Mouse (Mus musculus) stomach, embryonic 15.5 days (tissue): ENCODE data around the gene Pcna. TPM values are rescaled to one million over a fixed set of nuclear protein-coding genes. Genes with fewer than 3 reads are reported as not detected.

Source experiments
- ATAC-seq: fragments of 200-750 bp; cut with Nextera tagmentation; 2 replicates; pipeline ENCODE4 v1.8.0; 2017; ENCODE audit warnings: low read depth, moderate number of reproducible peaks, moderate TSS enrichment; ENCODE audit not compliant: insufficient read depth, low FRiP score
- H3K27ac ChIP-seq: fragments of 300-500 bp; sonication (generic); 2 replicates; pipeline ENCODE4 v1.5.1; 2015; ENCODE audit warnings: mild to moderate bottlenecking, inconsistent platforms
- H3K27me3 ChIP-seq: fragments of 300-500 bp; sonication (generic); replicated peaks from 2 replicates; pipeline ENCODE4 v1.6.1; 2015; ENCODE audit warnings: inconsistent platforms
- H3K36me3 ChIP-seq: fragments of 300-500 bp; sonication (generic); 2 replicates; pipeline ENCODE4 v1.6.1; 2015; ENCODE audit warnings: inconsistent platforms
- H3K4me1 ChIP-seq: fragments of 300-500 bp; sonication (generic); 2 replicates; pipeline ENCODE4 v1.6.1; 2015; ENCODE audit warnings: inconsistent platforms
- H3K4me2 ChIP-seq: fragments of 300-500 bp; sonication (generic); 2 replicates; pipeline ENCODE4 v1.6.1; 2015; ENCODE audit warnings: mild to moderate bottlenecking, inconsistent platforms
- H3K4me3 ChIP-seq: fragments of 300-500 bp; sonication (generic); replicated peaks from 2 replicates; pipeline ENCODE4 v1.5.1; 2015; ENCODE audit warnings: inconsistent platforms
- H3K9ac ChIP-seq: fragments of 300-500 bp; sonication (generic); 2 replicates; pipeline ENCODE4 v1.6.1; 2015; ENCODE audit warnings: inconsistent platforms
- H3K9me3 ChIP-seq: fragments of 300-500 bp; sonication (generic); 2 replicates; pipeline ENCODE4 v1.6.1; 2016; ENCODE audit warnings: inconsistent platforms
- WGBS: fragments of 180-500 bp; shearing (Covaris S2); methylation state at CpG from one replicate; pipeline ENCODE4 v1.1.7; 2015; 5-methylcytosine and 5-hydroxymethylcytosine counted together
- polyA plus RNA-seq: library from polyadenylated mRNA; unstranded; fragments of >200 nt; fragmentation: Nextera tagmentation; extraction: Ambion mirVana; gene quantifications from 2 replicates; pipeline ENCODE4 v1.2.1, GENCODE M21; 2015

The Pcna gene
- polyA plus RNA-seq, 1 experiment from 2014 or later: 254 TPM

GRCm38 (mm10) chr2:132270331-132270951 is 17.3 kb upstream of the Pcna start:
- Histone ChIP-seq H3K4me2 (no peak overlapping the region), H3K4me1 (no peaks in the 10 kb centered on the region), H3K36me3 (no peaks in the 10 kb centered on the region), H3K9me3 (no peaks in the 10 kb centered on the region), H3K27me3 (no peaks in the 10 kb centered on the region), H3K4me3 (no peak overlapping the region), H3K9ac (no peak overlapping the region), H3K27ac (no peak overlapping the region)
- WGBS: 78% methylated on average over 2 of the region's 2 CpGs
- ATAC-seq: no peak

- no peaks in the 10 kb centered on the region for H3K36me3 ChIP-seq
- H3K27me3 ChIP-seq: no peaks in the 10 kb centered on the region
- H3K9ac ChIP-seq: no peak overlapping the region
- H3K27ac ChIP-seq: no peak overlapping the region
- H3K4me2 ChIP-seq: no peak overlapping the region
- H3K4me1 ChIP-seq: peaks cover 6% of the 10 kb centered on the region; the same call in 1 of the 2 replicates
- H3K4me3 ChIP-seq: no peak overlapping the region
- WGBS: 84% methylated on average over 3 of the region's 3 CpGs
- ATAC-seq: no peak; the same call in 1 of the 2 replicates
- no peaks in the 10 kb centered on the region for H3K9me3 ChIP-seq
Observed at GRCm38 (mm10) chr2:132269217-132269616, 16.1 kb upstream of the Pcna start.

- Histone ChIP-seq H3K27ac (no peak overlapping the region), H3K4me1 (peaks cover 12% of the 10 kb centered on the region; the same call in 1 of the 2 replicates), H3K9ac (no peak overlapping the region), H3K4me3 (no peak overlapping the region), H3K36me3 (no peaks in the 10 kb centered on the region), H3K9me3 (no peaks in the 10 kb centered on the region), H3K27me3 (no peaks in the 10 kb centered on the region), H3K4me2 (no peak overlapping the region)
- WGBS: 84% methylated on average over 3 of the region's 3 CpGs
- no peak for ATAC-seq
Observed at GRCm38 (mm10) chr2:132266086-132266485, 13.0 kb upstream of the Pcna start.

DNA sequence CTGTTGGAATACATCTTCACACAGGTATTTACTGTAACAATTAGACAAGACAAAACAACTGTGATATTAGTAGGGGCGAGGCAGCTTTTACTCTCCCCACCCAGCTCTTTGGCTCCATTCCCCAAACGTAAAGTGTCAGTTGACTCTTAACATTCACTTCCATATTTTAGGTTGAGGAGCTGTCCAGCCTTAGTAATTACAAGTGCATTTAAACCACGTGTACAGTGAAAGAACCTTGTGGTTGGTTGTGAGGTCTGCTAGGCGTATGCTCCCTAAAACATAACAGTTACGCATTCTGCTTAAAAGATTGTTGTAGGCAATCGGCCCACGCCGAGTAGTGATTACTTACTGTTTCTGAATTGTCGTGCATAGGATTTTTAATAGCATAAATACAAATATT is 12.1 kb upstream of the Pcna start:
- Histone ChIP-seq H3K9ac (no peak overlapping the region), H3K4me1 (peaks cover 12% of the 10 kb centered on the region; the same call in 1 of the 2 replicates), H3K27me3 (no peaks in the 10 kb centered on the region), H3K36me3 (no peaks in the 10 kb centered on the region), H3K4me3 (no peak overlapping the region), H3K9me3 (no peaks in the 10 kb centered on the region), H3K27ac (no peak overlapping the region), H3K4me2 (peak overlapping the region; percentile 64; the same call in 1 of the 2 replicates)
- no peak for ATAC-seq
- 74% methylated on average over 9 of the region's 9 CpGs for WGBS

- H3K4me1 ChIP-seq: peaks cover 12% of the 10 kb centered on the region; the same call in 1 of the 2 replicates
- no peaks in the 10 kb centered on the region for H3K9me3 ChIP-seq
- H3K36me3 ChIP-seq: no peaks in the 10 kb centered on the region
- peak overlapping the region; percentile 66 for H3K4me3 ChIP-seq
- H3K27ac ChIP-seq: no peak overlapping the region
- no peaks in the 10 kb centered on the region for H3K27me3 ChIP-seq
- peak overlapping the region; percentile 64 for H3K4me2 ChIP-seq
- WGBS: 19% methylated on average over 6 of the region's 6 CpGs
- peak overlapping the region; percentile 58; the same call in 1 of the 2 replicates for H3K9ac ChIP-seq
- no peak for ATAC-seq
Observed at GRCm38 (mm10) chr2:132264266-132264710, 11.2 kb upstream of the Pcna start.

DNA sequence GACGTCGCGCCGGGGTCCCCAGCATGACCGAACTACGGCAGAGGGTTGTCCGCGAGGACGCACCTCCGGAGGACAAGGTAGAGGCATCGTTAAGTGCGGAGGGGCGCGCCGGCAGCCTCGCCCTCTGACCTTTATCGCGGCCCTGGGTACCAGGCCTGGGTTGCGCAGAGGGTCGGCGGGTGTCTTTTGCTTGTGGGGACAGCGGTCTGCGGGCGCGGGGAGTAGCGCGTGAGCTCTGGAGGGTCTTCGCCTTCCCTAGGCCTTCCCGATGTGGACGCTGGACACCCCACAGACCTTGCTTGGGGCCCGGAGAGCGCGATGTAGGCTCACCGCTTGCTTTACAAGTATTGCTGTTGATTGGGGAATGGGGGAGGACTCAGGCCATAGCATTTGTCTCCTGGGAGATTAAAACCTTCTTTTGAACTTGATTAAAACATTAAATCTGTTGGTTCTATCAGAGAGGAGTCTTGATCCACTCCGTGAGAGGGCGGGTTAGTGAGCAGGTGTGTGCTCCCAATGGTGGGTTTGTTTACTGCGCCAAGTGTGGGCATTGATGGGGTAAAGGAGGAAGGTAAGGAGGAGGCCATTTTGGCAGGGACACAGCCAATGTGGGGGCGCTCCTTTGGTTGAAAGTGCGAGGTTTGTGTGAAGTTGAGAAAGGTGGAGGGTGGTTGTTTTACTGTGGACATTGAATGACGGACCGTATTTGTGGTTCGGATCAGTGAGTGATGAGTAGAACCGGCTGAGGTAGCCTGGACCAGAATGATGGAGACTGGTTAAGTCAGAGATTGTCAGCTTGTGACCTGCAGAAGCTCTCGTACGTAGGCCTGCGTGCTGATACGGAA is 10.5 kb upstream of the Pcna start:
- WGBS: 1% methylated on average over 47 of the region's 47 CpGs
- Histone ChIP-seq H3K9me3 (no peaks in the 10 kb centered on the region), H3K36me3 (no peaks in the 10 kb centered on the region), H3K27ac (peak overlapping the region; percentile 58), H3K4me3 (peak overlapping the region; percentile 66), H3K9ac (peak overlapping the region; percentile 58), H3K4me1 (peaks cover 12% of the 10 kb centered on the region; the same call in 1 of the 2 replicates), H3K4me2 (peak overlapping the region; percentile 64), H3K27me3 (no peaks in the 10 kb centered on the region)
- no peak; the same call in 1 of the 2 replicates for ATAC-seq

- Histone ChIP-seq H3K36me3 (no peaks in the 10 kb centered on the region), H3K4me3 (peak within 1 kb of the TSS; percentile 66), H3K4me1 (peaks cover 12% of the 10 kb centered on the region; the same call in 1 of the 2 replicates), H3K4me2 (peak within 1 kb of the TSS; percentile 64), H3K9me3 (no peaks in the 10 kb centered on the region), H3K27ac (peak within 1 kb of the TSS; percentile 58), H3K9ac (peak within 1 kb of the TSS; percentile 58), H3K27me3 (no peaks in the 10 kb centered on the region)
- WGBS: under 1% methylated on average over 41 of the region's 49 CpGs
- peak; percentile 99 for ATAC-seq
Observed at GRCm38 (mm10) chr2:132262879-132263398, 9.8 kb upstream of the Pcna start, which contains the start of gene Cds2. Cds2 (plus strand) TSS chr2:132263148.

- Histone ChIP-seq H3K9ac (no peak overlapping the region), H3K4me2 (peak overlapping the region; percentile 64; the same call in 1 of the 2 replicates), H3K27me3 (no peaks in the 10 kb centered on the region), H3K4me3 (no peak overlapping the region), H3K4me1 (peaks cover 12% of the 10 kb centered on the region; the same call in 1 of the 2 replicates), H3K36me3 (no peaks in the 10 kb centered on the region), H3K27ac (no peak overlapping the region), H3K9me3 (no peaks in the 10 kb centered on the region)
- ATAC-seq: no peak
- WGBS: 68% methylated on average over 6 of the region's 6 CpGs
Observed at GRCm38 (mm10) chr2:132262175-132262574, 9.1 kb upstream of the Pcna start.

GRCm38 (mm10) chr2:132260601-132261000 is 7.5 kb upstream of the Pcna start:
- H3K4me1 ChIP-seq: peaks cover 12% of the 10 kb centered on the region; the same call in 1 of the 2 replicates
- no peaks in the 10 kb centered on the region for H3K27me3 ChIP-seq
- no peak overlapping the region for H3K4me2 ChIP-seq
- WGBS: 94% methylated on average over 3 of the region's 3 CpGs
- no peaks in the 10 kb centered on the region for H3K9me3 ChIP-seq
- H3K27ac ChIP-seq: no peak overlapping the region
- no peaks in the 10 kb centered on the region for H3K36me3 ChIP-seq
- no peak overlapping the region for H3K4me3 ChIP-seq
- ATAC-seq: no peak
- H3K9ac ChIP-seq: no peak overlapping the region

GRCm38 (mm10) chr2:132257350-132258068 is 4.4 kb upstream of the Pcna start:
- no peak for ATAC-seq
- WGBS: 85% methylated on average over 6 of the region's 6 CpGs
- no peaks in the 10 kb centered on the region for H3K27me3 ChIP-seq
- H3K27ac ChIP-seq: no peak overlapping the region
- H3K4me3 ChIP-seq: no peak overlapping the region
- no peaks in the 10 kb centered on the region for H3K9me3 ChIP-seq
- no peak overlapping the region for H3K4me2 ChIP-seq
- H3K9ac ChIP-seq: no peak overlapping the region
- H3K4me1 ChIP-seq: 0 out of 2 replicates have a peak, but pooled peaks cover under 1% of the 10 kb centered on the region
- H3K36me3 ChIP-seq: no peaks in the 10 kb centered on the region

- Histone ChIP-seq H3K4me3 (peak overlapping the region; percentile 69), H3K9me3 (no peaks in the 10 kb centered on the region), H3K4me2 (peak overlapping the region; percentile 73), H3K9ac (no peak overlapping the region), H3K4me1 (peaks cover 13% of the 10 kb centered on the region; the same call in 1 of the 2 replicates), H3K27me3 (no peaks in the 10 kb centered on the region), H3K27ac (peak overlapping the region; percentile 86), H3K36me3 (peaks cover 2% of the 10 kb centered on the region; the same call in 1 of the 2 replicates)
- no peak for ATAC-seq
- under 1% methylated on average over 7 of the region's 7 CpGs for WGBS
Observed at GRCm38 (mm10) chr2:132253603-132254002, 489 bp upstream of the Pcna start.
